Mouse (Mus musculus) B cell, adult 62 days (primary cell): ENCODE measurements around the gene Copa. TPM values are rescaled to one million over a fixed set of nuclear protein-coding genes. Genes with fewer than 3 reads are reported as not detected.

ENCODE experiments used
- total RNA-seq: library from RNA; stranded (reverse); gene quantifications from 4 replicates; pipeline ENCODE4 v1.2.4, GENCODE M21; 2023

Copa gene
- 152 to 166 TPM (median 154 TPM) in 4 replicates for total RNA-seq

DNA sequence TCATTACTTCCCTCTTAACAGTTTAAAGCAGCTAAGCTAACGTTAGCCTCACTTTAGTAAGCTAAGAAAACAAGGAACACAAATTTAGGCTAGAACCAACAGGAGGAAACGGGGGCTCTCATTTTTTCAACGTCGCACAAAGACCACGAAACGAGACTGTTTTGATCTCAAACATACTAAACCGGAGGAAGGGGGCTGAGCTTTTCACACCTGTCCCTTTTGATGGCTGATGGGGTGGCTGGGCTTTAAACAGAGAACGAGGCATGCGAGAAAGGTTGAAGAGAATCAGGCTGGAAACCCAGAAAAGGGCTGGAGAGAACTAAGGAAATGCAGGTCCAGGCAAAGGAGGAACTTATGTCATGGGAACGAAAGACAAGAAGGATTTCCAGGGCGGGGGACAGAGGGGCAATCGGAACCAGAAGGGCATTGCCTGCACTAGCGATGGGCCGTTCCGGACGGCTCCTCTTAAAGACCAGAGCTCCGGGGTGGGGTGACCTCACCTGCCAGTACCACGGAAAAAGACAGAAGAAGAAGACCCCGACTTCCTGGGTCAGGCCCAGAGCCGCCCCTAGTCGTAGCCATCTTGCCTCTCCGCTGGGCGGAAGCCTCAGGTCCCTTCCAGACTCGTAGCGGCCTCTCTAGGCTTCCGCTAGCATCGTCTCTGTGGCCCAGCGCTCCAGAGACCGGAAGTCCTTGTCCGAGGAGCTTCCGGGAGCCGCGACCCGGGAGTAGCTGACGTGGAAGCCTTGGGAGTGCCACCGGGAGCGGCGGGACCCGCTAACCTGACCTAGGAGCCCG lies at the start of gene Copa, which contains the start of gene Ncstn:
Gene Copa (plus strand): TSS at position 429 of the 798 bp plus-strand sequence.
Gene Ncstn (minus strand): TSS at position 695 of the 798 bp plus-strand sequence.

DNA sequence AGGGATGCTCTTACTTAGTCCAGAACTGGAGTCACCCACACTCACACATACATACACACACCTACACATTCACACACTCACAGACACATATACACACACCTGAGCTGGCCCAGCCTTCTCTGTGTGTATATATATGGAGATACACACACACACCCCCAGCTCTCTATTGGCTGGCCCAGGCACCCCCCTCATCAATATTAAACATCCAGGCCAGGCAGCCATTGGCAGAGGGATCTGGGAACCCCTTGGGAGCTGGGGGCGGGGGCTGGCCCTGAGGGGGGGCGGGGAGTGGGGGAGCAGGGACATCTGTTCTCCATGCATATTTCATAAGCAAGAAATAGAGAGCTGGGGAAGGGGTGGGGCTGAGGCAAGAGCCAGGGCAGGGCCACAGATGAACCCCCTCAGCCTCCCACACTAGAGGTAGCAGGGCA lies 24.8 kb upstream of the Copa start, which contains the start of gene Nhlh1:
Gene Nhlh1 (minus strand): TSS at position 83 of the 431 bp plus-strand sequence.

DNA sequence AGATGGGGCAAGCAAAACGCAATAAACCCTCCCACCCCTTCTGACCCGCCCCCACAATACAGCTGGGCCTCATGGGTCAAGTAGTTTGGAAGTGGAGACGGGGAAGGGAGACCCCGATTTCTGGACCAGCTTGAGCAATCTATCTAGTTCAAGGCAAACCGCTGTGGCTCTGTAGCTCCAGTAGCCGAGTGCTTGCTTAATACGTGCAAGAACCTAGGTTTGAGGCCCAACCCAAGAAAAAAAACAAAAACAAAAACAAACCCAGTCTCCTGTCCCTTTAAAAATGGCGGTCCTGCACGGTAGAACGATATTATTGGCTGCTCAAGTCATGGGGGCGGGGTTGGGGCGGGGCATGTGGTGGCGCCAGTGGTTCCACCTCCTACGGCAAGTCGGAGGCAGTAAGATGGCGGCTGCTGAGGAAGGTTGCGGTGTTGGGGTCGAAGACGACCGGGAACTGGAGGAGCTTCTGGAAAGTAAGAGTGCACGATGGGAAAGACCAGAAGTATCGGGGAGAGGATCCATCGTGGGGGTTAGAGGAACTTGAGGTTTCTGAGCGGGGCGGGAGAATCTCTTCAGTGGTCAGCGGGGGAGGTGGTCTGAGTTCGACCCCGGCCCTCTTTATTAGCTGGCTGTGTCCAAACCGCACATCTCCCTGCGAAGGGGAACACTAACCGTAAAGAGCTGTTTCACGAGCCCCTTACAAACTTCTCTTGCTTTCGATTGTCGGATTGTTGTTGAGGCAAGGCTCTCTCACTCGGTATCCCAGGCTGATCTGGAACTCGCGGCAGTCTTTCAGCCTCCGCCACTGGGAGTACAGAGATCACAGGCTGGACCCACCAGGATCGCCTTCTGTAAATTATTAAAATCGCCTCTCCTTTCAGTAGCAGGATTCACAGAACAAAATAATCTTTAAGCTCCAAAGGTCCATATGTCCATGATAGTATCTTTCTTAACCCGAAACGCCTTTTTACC lies 44.3 kb downstream of the Copa start, which contains the start of gene Pex19:
Gene Pex19 (plus strand): TSS at position 380 of the 972 bp plus-strand sequence.

DNA sequence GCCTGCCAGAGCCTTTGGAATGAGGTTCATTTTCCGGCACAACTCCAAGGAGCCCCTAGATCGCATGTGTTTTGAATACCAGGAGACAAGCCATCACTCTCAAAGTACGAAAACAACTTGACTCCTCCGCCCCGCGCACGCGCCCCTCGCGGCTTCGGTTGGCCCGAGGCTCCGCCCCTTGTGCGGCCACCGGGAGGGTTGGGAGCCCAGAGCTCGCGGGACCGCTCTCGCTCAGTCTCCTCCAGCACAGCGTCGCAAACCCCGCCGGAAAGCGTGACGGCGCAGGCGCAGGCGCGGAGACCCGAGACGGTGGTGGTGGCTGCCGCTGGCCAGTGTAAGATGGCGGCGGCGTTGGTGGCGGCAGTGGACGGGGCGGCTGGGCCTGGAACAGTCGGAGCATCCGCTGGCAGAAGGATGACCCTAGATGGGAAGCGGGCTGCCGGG lies 65.5 kb downstream of the Copa start, which contains the start of gene Dcaf8:
Gene Dcaf8 (plus strand): TSS at position 250 of the 444 bp plus-strand sequence.

Other genes with a start within 250 kb of the Copa start
- 88.8 to 112 TPM (median 107 TPM) in 4 replicates for gene Cd84, start 242.8 kb upstream of the Copa start, total RNA-seq
- gene Gm10521, start 186.9 kb upstream of the Copa start, total RNA-seq = 13.1 to 15.2 TPM (median 14.8 TPM) in 4 replicates
- 145 to 171 TPM (median 165 TPM) in 4 replicates for gene Slamf6, start 165.0 kb upstream of the Copa start, total RNA-seq
- gene Vangl2, start 54.1 kb upstream of the Copa start, total RNA-seq = 5.2 to 9.8 TPM (median 6.4 TPM) in 4 replicates
- not detected in 4 replicates for gene Nhlh1, start 25.0 kb upstream of the Copa start, total RNA-seq
- gene Ncstn, start 266 bp downstream of the Copa start, total RNA-seq = 91.0 to 99.8 TPM (median 98.2 TPM) in 4 replicates
- gene Pex19, start 44.2 kb downstream of the Copa start, total RNA-seq = 50.1 to 62.8 TPM (median 56.7 TPM) in 4 replicates
- gene Dcaf8, start 65.6 kb downstream of the Copa start, total RNA-seq = 108 to 119 TPM (median 112 TPM) in 4 replicates
- 25.2 to 33.4 TPM (median 29.6 TPM) in 4 replicates for gene Pea15a, start 124.3 kb downstream of the Copa start, total RNA-seq
- gene Casq1, start 137.3 kb downstream of the Copa start, total RNA-seq = 0.60 TPM in 1 of 4 replicates, not detected in the others
- gene Atp1a4, start 175.9 kb downstream of the Copa start, total RNA-seq = not detected in 4 replicates
- 22.6 to 31.4 TPM (median 27.2 TPM) in 4 replicates for gene Igsf8, start 179.1 kb downstream of the Copa start, total RNA-seq
- not detected in 4 replicates for gene Atp1a2, start 215.5 kb downstream of the Copa start, total RNA-seq
- gene Kcnj9, start 246.8 kb downstream of the Copa start, total RNA-seq = 0.15 TPM in 2 of 4 replicates, not detected in the others